Mouse (Mus musculus): Measurements from ENCODE around the gene Nt5c1a. TPM values are rescaled to one million over a fixed set of nuclear protein-coding genes. Genes with fewer than 3 reads are reported as not detected.
A peak's percentile ranks its signal among the peaks of the same experiment; 100 is the strongest.

Gene Nt5c1a
- total and polyA plus RNA-seq, 2 experiments from 2014 or later, result 0.39 to 2.1 TPM

DNA sequence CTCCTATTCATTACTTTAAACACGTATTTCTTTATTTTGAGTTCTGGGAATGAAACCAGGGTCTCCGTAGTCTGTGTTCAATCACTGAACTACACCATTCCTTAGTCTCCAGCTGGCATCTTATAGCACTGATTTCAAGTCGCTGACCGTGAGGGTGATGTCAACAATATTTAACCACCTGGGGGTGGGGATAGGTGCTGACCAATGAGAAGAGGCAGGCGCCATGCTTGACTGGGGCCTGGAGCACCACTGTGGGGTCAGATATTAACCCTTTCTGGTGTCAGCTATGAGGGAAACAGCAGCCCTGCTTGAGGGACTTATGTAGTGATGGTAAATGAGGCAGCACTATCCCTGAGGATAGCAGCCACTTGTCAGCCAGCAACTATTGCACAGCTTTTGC is 10.1 kb downstream of the Nt5c1a start:
- no peaks in the 10 kb centered on the region for H3K36me3 ChIP-seq (ENCODE audit: insufficient read depth, low read length)
- H3K4me1 ChIP-seq (ENCODE audit: insufficient read depth, low read length), result no peaks in the 10 kb centered on the region; the same call in 1 of the 2 replicates
- H3K9me3 ChIP-seq (ENCODE audit: low read length), result no peaks in the 10 kb centered on the region
- no peak overlapping the region for H3K9ac ChIP-seq (replicated peaks; ENCODE audit: low read length)
- DNase-seq (ENCODE audit: low spot score) (no peak), ATAC-seq (no peak)
- no peak overlapping the region for H3K4me2 ChIP-seq (ENCODE audit: low read depth, low read length)
- H3K27ac ChIP-seq, result no peak overlapping the region
- H3K27me3 ChIP-seq (ENCODE audit: insufficient read depth, low read length), result no peaks in the 10 kb centered on the region
- no peak overlapping the region for H3K4me3 ChIP-seq (ENCODE audit: low read length)
- no peak for TF ChIP-seq CTCF (IDR thresholded peaks at IDR 0.05; ENCODE audit: low read depth)
- 66% methylated on average over 5 of the region's 5 CpGs for WGBS

DNA sequence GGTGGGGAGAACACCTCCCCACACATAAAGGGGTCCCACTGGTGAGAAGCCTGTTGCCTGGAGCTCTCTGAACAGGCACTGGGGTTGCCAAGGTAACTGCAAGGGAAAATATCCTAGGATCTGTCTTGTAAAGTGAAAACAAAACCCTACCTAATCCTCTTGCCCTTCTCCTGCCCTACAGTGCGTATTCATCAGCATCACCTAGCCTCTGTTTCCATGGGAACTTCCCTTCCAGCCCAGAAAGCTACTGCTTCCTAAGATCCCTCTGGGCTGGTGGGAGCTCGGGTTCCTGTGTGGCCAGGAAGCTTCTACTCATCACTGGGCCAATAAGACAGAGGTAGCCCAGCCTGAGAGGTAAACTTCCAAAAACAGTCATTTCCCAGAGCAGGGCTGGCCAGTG is 11.0 kb downstream of the Nt5c1a start:
- no peak overlapping the region for H3K9ac ChIP-seq (replicated peaks; ENCODE audit: low read length)
- H3K27ac ChIP-seq, result no peak overlapping the region
- 36% methylated on average over 2 of the region's 2 CpGs for WGBS
- DNase-seq (ENCODE audit: low spot score) (no peak), ATAC-seq (peak; percentile 30; the same call in 1 of the 2 replicates)
- H3K4me2 ChIP-seq (ENCODE audit: low read depth, low read length), result no peak overlapping the region
- H3K36me3 ChIP-seq (ENCODE audit: insufficient read depth, low read length), result no peaks in the 10 kb centered on the region
- TF ChIP-seq CTCF (IDR thresholded peaks at IDR 0.05; ENCODE audit: low read depth), result no peak
- H3K4me3 ChIP-seq (ENCODE audit: low read length), result no peak overlapping the region
- no peaks in the 10 kb centered on the region; the same call in 1 of the 2 replicates for H3K4me1 ChIP-seq (ENCODE audit: insufficient read depth, low read length)
- H3K9me3 ChIP-seq (ENCODE audit: low read length), result no peaks in the 10 kb centered on the region
- H3K27me3 ChIP-seq (ENCODE audit: insufficient read depth, low read length), result no peaks in the 10 kb centered on the region

DNA sequence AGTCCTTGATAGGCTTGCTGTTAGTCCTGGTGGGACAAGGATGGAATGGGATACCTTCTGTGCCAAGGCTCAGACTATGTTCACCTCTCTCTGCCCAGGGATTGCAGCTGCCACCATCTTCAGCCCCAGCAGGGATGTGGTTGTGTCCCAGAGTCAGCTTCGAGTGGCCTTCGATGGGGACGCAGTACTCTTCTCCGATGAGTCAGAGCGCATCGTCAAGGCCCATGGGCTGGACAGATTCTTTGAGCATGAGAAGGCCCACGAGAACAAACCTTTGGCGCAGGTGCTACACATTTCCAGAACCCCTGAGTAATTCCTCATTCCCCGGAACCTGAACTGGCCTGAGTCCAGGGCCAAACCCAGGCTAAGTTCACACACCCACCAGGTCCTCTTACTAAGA is 12.7 kb downstream of the Nt5c1a start:
- Histone ChIP-seq H3K9me3 (ENCODE audit: low read length) (no peaks in the 10 kb centered on the region), H3K27ac (no peak overlapping the region), H3K4me1 (ENCODE audit: insufficient read depth, low read length) (no peaks in the 10 kb centered on the region; the same call in 1 of the 2 replicates), H3K9ac (replicated peaks; ENCODE audit: low read length) (no peak overlapping the region), H3K27me3 (ENCODE audit: insufficient read depth, low read length) (no peaks in the 10 kb centered on the region), H3K36me3 (ENCODE audit: insufficient read depth, low read length) (no peaks in the 10 kb centered on the region), H3K4me2 (ENCODE audit: low read depth, low read length) (no peak overlapping the region), H3K4me3 (ENCODE audit: low read length) (no peak overlapping the region)
- TF ChIP-seq CTCF (IDR thresholded peaks at IDR 0.05; ENCODE audit: low read depth), result no peak
- no peak for ATAC-seq
- WGBS, result 94% methylated on average over 9 of the region's 9 CpGs
- DNase-seq (ENCODE audit: low spot score), result no peak

DNA sequence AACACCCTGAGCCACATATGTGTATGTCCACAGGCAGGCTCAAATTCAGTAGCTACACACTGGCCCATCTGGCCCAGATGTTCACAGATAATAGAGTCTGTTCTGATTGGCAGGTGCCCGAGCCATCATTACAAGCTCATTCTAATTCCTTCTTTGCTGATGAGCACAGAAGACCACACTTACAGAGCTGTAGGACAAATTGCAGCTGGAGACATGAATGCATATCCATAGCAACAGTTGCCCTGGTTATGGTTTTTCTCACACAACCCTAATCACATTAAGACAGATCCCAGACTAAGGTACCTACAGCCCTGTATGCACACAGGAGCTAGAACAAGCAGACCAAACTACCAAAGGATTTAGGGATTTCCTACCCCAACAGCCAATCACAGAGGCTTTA is 14.1 kb downstream of the Nt5c1a start:
- peak; percentile 46 for ATAC-seq
- TF ChIP-seq CTCF (IDR thresholded peaks at IDR 0.05; ENCODE audit: low read depth), result no peak
- 51% methylated on average over 1 of the region's 1 CpGs for WGBS

DNA sequence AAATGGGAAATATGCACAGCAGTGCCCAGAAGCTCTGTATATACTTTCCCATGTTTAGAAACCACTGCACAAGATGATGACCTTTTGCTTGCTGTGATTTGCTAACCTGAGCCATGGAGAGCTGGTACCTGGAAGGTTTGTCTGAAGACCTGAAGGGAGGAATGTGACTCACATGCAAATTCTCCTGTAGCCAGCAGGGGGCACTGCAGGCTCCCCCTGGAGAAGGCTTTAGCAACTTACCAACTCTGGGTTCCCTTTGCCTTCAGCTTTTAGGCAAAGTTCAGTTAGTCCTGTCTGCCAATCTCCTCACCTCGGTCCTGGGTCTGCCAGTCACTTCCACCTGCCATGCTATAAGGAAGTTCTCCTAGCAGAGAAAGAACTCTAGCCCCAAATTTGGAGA is 15.5 kb downstream of the Nt5c1a start:
- Histone ChIP-seq H3K4me3 (ENCODE audit: low read length) (no peak overlapping the region), H3K4me2 (ENCODE audit: low read depth, low read length) (no peak overlapping the region), H3K27ac (no peak overlapping the region), H3K9ac (replicated peaks; ENCODE audit: low read length) (no peak overlapping the region), H3K36me3 (ENCODE audit: insufficient read depth, low read length) (no peaks in the 10 kb centered on the region), H3K4me1 (ENCODE audit: insufficient read depth, low read length) (no peaks in the 10 kb centered on the region; the same call in 1 of the 2 replicates), H3K27me3 (ENCODE audit: insufficient read depth, low read length) (no peaks in the 10 kb centered on the region), H3K9me3 (ENCODE audit: low read length) (no peaks in the 10 kb centered on the region)
- WGBS, result 24% methylated on average over 1 of the region's 1 CpGs
- ATAC-seq (no peak), DNase-seq (ENCODE audit: low spot score) (peak; percentile 57)
- peak; percentile 86 for TF ChIP-seq CTCF (IDR thresholded peaks at IDR 0.05; ENCODE audit: low read depth)

More for the DNA sequence above, 14.1 kb downstream of the Nt5c1a start:
- H3K27ac ChIP-seq, result no peak overlapping the region
- H3K9ac ChIP-seq (replicated peaks; ENCODE audit: low read length), result no peak overlapping the region
- no peaks in the 10 kb centered on the region; the same call in 1 of the 2 replicates for H3K4me1 ChIP-seq (ENCODE audit: insufficient read depth, low read length)
- H3K9me3 ChIP-seq (ENCODE audit: low read length), result no peaks in the 10 kb centered on the region
- H3K36me3 ChIP-seq (ENCODE audit: insufficient read depth, low read length), result no peaks in the 10 kb centered on the region
- DNase-seq (ENCODE audit: low spot score), result peak; percentile 57
- no peaks in the 10 kb centered on the region for H3K27me3 ChIP-seq (ENCODE audit: insufficient read depth, low read length)
- H3K4me3 ChIP-seq (ENCODE audit: low read length), result no peak overlapping the region
- no peak overlapping the region for H3K4me2 ChIP-seq (ENCODE audit: low read depth, low read length)

DNA sequence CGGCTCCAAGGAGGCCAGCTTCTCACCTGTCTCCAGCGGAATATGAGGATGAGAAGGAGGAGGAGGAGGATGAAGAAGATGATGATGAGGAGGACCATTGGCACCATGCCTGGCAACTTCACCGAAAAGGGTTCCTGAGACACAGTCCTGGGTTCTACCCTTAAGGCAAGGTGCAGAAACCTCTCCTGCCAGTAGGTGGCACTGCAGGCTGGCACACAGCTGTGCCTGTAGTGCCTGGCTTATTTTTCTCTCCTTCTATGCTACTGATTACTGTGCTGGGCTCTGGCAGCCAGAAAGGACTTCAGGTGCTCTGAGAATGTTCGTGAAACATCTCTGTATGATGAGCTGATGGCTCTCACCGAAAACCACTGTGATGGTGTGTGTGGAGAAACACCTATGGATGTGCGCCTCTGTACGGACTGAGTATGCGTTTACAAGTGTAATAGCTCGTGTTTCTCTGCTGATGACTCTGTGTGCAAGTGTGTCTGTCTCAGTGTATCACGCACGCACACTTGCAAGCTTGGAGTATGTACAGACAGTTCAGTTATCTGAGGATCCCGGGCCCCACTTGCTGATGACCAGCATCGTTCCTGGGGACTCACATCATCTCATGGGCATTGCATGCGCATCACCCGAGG is 18.5 kb downstream of the Nt5c1a start:
- Histone ChIP-seq H3K27ac (no peak overlapping the region), H3K9me3 (ENCODE audit: low read length) (no peaks in the 10 kb centered on the region), H3K4me1 (ENCODE audit: insufficient read depth, low read length) (no peaks in the 10 kb centered on the region), H3K4me2 (ENCODE audit: low read depth, low read length) (no peak overlapping the region), H3K9ac (replicated peaks; ENCODE audit: low read length) (no peak overlapping the region), H3K4me3 (ENCODE audit: low read length) (no peak overlapping the region), H3K27me3 (ENCODE audit: insufficient read depth, low read length) (no peaks in the 10 kb centered on the region), H3K36me3 (ENCODE audit: insufficient read depth, low read length) (no peaks in the 10 kb centered on the region)
- peak; percentile 85 for DNase-seq (ENCODE audit: low spot score)
- peak; percentile 99 for TF ChIP-seq CTCF (IDR thresholded peaks at IDR 0.05; ENCODE audit: low read depth)
- WGBS, result 66% methylated on average over 15 of the region's 15 CpGs
- peak; percentile 86 for ATAC-seq

DNA sequence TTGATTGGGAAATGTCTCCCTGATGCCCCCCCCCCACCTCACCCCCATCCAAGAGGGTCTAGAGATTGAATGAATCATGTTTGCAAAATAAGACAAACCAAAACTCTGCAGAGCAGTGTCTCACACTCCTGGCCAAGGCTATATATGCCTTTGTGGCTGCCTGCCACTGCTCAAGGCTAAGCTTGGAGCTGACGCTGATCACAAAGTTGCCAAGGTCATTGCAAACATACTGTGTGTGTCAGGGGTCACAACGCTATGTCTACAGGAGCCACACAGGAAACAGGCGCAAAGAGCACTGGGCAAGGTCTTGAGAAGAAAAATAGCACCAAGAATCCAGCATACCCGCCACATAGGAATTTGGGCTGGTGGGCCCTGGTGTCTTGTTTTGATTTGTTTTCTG is 19.3 kb downstream of the Nt5c1a start:
- Histone ChIP-seq H3K4me1 (ENCODE audit: insufficient read depth, low read length) (no peaks in the 10 kb centered on the region), H3K4me3 (ENCODE audit: low read length) (no peak overlapping the region), H3K9me3 (ENCODE audit: low read length) (no peaks in the 10 kb centered on the region), H3K9ac (replicated peaks; ENCODE audit: low read length) (no peak overlapping the region), H3K27me3 (ENCODE audit: insufficient read depth, low read length) (no peaks in the 10 kb centered on the region), H3K27ac (no peak overlapping the region), H3K36me3 (ENCODE audit: insufficient read depth, low read length) (no peaks in the 10 kb centered on the region), H3K4me2 (ENCODE audit: low read depth, low read length) (no peak overlapping the region)
- no peak for TF ChIP-seq CTCF (IDR thresholded peaks at IDR 0.05; ENCODE audit: low read depth)
- ATAC-seq (no peak), DNase-seq (ENCODE audit: low spot score) (no peak)
- WGBS, result 88% methylated on average over 4 of the region's 4 CpGs

Measured in hindbrain, postnatal 0 days (tissue).